In genomic region chr7:31115182-31115581, GRCm38 (mm10) we compare ENCODE assay signal across 8 mouse cellular contexts. TPM values are rescaled to one million over a fixed set of nuclear protein-coding genes. Genes with fewer than 3 reads are reported as not detected.
DNase-seq lines count a peak whose midpoint lies in the region; ATAC-seq and TF ChIP-seq lines count a peak whose summit lies in the region.

Gene Hpn (minus strand): TSS chr7:31115290.

- H3K4me2 ChIP-seq in limb, embryonic 11.5 days (ENCODE audit: low read depth, severe bottlenecking), result peak within 1 kb of the TSS; percentile 31; the same call in 1 of the 2 replicates

- H3K9me3 ChIP-seq in limb, embryonic 11.5 days (ENCODE audit: control insufficient read depth, low read length), result no peaks in the 10 kb centered on the region

- no peak within 1 kb of the TSS for H3K4me3 ChIP-seq in layer of hippocampus, adult 2 months
- no peak within 1 kb of the TSS for H3K4me3 ChIP-seq in limb, embryonic 11.5 days (ENCODE audit: low read depth, low read length)
- peak within 1 kb of the TSS; percentile 16; the same call in 1 of the 2 replicates for H3K4me3 ChIP-seq in small intestine, adult 2 months (ENCODE audit: low read depth, low read length)
- H3K4me3 ChIP-seq in thymus, adult 2 months (ENCODE audit: control insufficient read depth, insufficient read depth, low read length), result no peak within 1 kb of the TSS

- 12% methylated on average over 15 of the region's 15 CpGs for WGBS in limb, embryonic 11.5 days
- 21% methylated on average over 15 of the region's 15 CpGs for WGBS in small intestine, adult 2 months
- WGBS in thymus, adult 2 months, result 76% methylated on average over 15 of the region's 15 CpGs

- H3K36me3 ChIP-seq in limb, embryonic 11.5 days (ENCODE audit: control insufficient read depth, insufficient read depth, low read length), result no peaks in the 10 kb centered on the region
- no peaks in the 10 kb centered on the region for H3K36me3 ChIP-seq in small intestine, adult 2 months (ENCODE audit: control insufficient read depth, insufficient read depth, low read length)
- H3K36me3 ChIP-seq in thymus, adult 2 months (ENCODE audit: control insufficient read depth, insufficient read depth, low read length), result no peaks in the 10 kb centered on the region

- H3K9ac ChIP-seq in limb, embryonic 11.5 days (ENCODE audit: low read length), result peak within 1 kb of the TSS; percentile 30; the same call in 1 of the 2 replicates

- H3K27me3 ChIP-seq in limb, embryonic 11.5 days (ENCODE audit: control insufficient read depth, insufficient read depth, low read length), result no peaks in the 10 kb centered on the region
- H3K27me3 ChIP-seq in small intestine, adult 2 months (ENCODE audit: control insufficient read depth, insufficient read depth, low read length), result no peaks in the 10 kb centered on the region
- no peaks in the 10 kb centered on the region for H3K27me3 ChIP-seq in thymus, adult 2 months (ENCODE audit: control insufficient read depth, insufficient read depth, low read length)

- ATAC-seq in hematopoietic stem cell, adult 5-6 weeks (replicated peaks in 1 of 2; ENCODE audit: insufficient read depth in 1 of 2, low FRiP score in 2 of 2, low TSS enrichment in 1 of 2, low read depth in 1 of 2, poor library complexity in 2 of 2, severe bottlenecking in 2 of 2), result no peak
- peak; percentile 27; the same call in 1 of the 2 replicates for ATAC-seq in limb, embryonic 11.5 days (ENCODE audit: insufficient number of reproducible peaks, low FRiP score, low TSS enrichment, low read depth)

- H3K27ac ChIP-seq in layer of hippocampus, adult 2 months, result peak within 1 kb of the TSS; percentile 54
- H3K27ac ChIP-seq in limb, embryonic 11.5 days (replicated peaks; ENCODE audit: low read depth, low read length), result 0 out of 2 replicates have a peak within 1 kb of the TSS, but pooled peaks have one; percentile 14
- H3K27ac ChIP-seq in small intestine, adult 2 months (ENCODE audit: insufficient read depth, low read depth, low read length), result no peak within 1 kb of the TSS
- H3K27ac ChIP-seq in thymus, adult 2 months (ENCODE audit: control insufficient read depth, insufficient read depth, low read length), result no peak within 1 kb of the TSS

- no peak for TF ChIP-seq CTCF in layer of hippocampus, adult 2 months (conservative IDR thresholded peaks at IDR 0.05)
- TF ChIP-seq CTCF in small intestine, adult 2 months (IDR thresholded peaks at IDR 0.05; ENCODE audit: extremely low read depth, insufficient read length, insufficient replicate concordance, low read depth, low read length), result no peak
- no peak for TF ChIP-seq CTCF in thymus, adult 2 months (IDR thresholded peaks at IDR 0.05; ENCODE audit: borderline replicate concordance, control insufficient read depth, extremely low read depth, insufficient read depth, low read length, poor library complexity)

- no peak for DNase-seq in layer of hippocampus, adult 2 months (ENCODE audit: low spot score in 2 of 2)
- no peak for DNase-seq in layer of hippocampus, adult 9-11 months
- peak; percentile 42 for DNase-seq in limb, embryonic 11.5 days (ENCODE audit: low spot score)
- no peak for DNase-seq in thymus, adult 2 months
- no peak for DNase-seq in spleen, postnatal 14 days (ENCODE audit: low spot score in 2 of 2)
- DNase-seq in retina, embryonic 14.5 days (ENCODE audit: low spot score), result no peak

- peaks cover 10% of the 10 kb centered on the region for H3K4me1 ChIP-seq in limb, embryonic 11.5 days (ENCODE audit: control insufficient read depth, insufficient read depth, low read length)
- no peaks in the 10 kb centered on the region; the same call in 1 of the 2 replicates for H3K4me1 ChIP-seq in small intestine, adult 2 months (ENCODE audit: control insufficient read depth, insufficient read depth, insufficient read length, low read length)
- peaks cover 7% of the 10 kb centered on the region; the same call in 1 of the 2 replicates for H3K4me1 ChIP-seq in thymus, adult 2 months (replicated peaks; ENCODE audit: control insufficient read depth, insufficient read depth, low read length)

- TF ChIP-seq POLR2A in small intestine, adult 2 months (IDR thresholded peaks at IDR 0.05; ENCODE audit: low read depth, low read length), result no peak
- TF ChIP-seq POLR2A in thymus, adult 2 months (IDR thresholded peaks at IDR 0.05; ENCODE audit: control insufficient read depth, extremely low read depth, insufficient read depth, low read length, poor library complexity), result no peak

RNA-seq across cellular contexts. Expression of gene Hpn, which starts in this region (rescaled TPM):
- total RNA-seq in layer of hippocampus, adult 2 months (2021), result 1 to 10 TPM; 2.9 to 7.1 TPM
- 4.3 and 13.0 TPM in 2 replicates for total RNA-seq in hematopoietic stem cell, adult 5-6 weeks (2017)
- 2.2 and 2.3 TPM in 2 replicates for polyA plus RNA-seq in limb, embryonic 11.5 days (2014; fragmentation: Nextera tagmentation; extraction: Ambion mirVana)
- polyA plus RNA-seq in small intestine, adult 2 months (2012; rRNA removed), result 4.2 and 27.5 TPM in 2 replicates
- polyA plus RNA-seq in thymus, adult 2 months (2012; rRNA removed), result 7.0 and 8.2 TPM in 2 replicates

Comparison
In these comparisons a context has a peak if more than half of its experiments do, and no peak if none do; other contexts are left out.
1. H3K27ac ChIP-seq: peak in layer of hippocampus, adult 2 months (single experiment) and limb, embryonic 11.5 days (single experiment); none in small intestine, adult 2 months (single experiment) and thymus, adult 2 months (single experiment).